Mouse (Mus musculus): ENCODE measurements around the gene Mrpl36. TPM values are rescaled to one million over a fixed set of nuclear protein-coding genes. Genes with fewer than 3 reads are reported as not detected.

Gene Mrpl36
- polyA plus RNA-seq, 1 experiment from 2014 or later = 131 TPM

DNA sequence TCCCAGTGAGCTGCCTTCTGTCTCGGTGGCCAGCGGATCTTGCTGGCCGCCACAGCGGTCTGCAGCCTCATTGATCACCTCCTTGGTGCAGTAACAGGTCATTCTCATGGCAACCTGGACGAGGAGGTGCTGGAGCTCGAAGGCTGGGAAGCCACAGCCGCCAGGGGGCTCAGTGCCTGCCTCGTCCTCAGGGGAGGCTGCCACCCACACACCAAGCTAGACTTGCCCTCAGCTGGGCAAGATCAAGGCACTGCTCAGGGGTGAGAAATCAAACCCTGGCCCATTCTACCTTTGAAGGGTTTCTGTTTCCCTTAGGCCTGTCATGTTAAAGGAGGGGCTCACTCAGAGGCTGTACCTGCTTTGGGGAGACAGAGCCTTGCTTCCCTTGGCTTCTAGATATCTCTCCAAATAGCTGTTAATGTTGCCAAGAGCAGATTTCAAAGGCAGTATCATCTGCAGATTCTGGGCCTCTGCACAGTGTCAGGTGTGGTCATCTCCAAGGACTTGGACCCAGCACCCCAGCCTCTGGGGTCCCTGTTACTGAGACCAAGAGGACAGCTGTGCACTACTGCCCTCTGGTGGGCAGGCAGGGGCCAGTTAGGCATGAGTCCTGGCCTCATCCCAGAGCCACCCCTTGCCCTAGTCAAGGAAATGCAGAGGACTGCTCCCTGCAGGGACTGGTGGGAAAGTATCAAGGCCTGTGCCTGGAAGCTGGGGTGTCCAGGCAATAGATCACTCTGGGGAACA is 18.0 kb upstream of the Mrpl36 start:
- Histone ChIP-seq H3K27me3 (no peaks in the 10 kb centered on the region), H3K4me1 (no peaks in the 10 kb centered on the region), H3K4me2 (no peak overlapping the region), H3K36me3 (no peaks in the 10 kb centered on the region), H3K27ac (no peak overlapping the region), H3K4me3 (no peak overlapping the region), H3K9ac (no peak overlapping the region), H3K9me3 (no peaks in the 10 kb centered on the region)
- ATAC-seq (ENCODE audit: borderline replicate concordance, extremely low read depth, low FRiP score, low TSS enrichment) = peak; percentile 68; the same call in 1 of the 2 replicates
- 12% methylated on average over 8 of the region's 8 CpGs for WGBS

DNA sequence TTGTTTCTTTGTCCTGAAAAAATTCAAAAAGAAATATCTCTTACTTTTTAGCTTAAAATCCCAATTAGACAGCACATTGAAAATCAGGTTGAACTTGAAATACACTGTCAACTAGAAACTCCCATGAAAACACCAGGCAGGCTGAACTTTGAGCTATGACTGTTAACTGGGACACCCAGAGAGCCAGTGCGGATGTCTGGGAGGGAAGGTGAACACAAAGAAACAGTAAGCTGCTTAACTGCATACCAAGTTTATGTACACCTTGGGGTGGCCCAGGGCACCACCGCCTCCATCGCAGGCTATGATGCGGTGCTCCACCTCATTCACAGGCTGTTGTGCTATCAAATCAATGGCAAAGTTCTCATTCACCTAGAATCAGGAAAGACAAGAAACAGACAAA is 8.3 kb upstream of the Mrpl36 start:
- no peaks in the 10 kb centered on the region for H3K4me1 ChIP-seq
- H3K27me3 ChIP-seq = no peaks in the 10 kb centered on the region
- peaks cover 57% of the 10 kb centered on the region for H3K36me3 ChIP-seq
- H3K9me3 ChIP-seq = 0 out of 2 replicates have a peak, but pooled peaks cover 2% of the 10 kb centered on the region
- no peak overlapping the region for H3K4me2 ChIP-seq
- H3K9ac ChIP-seq = no peak overlapping the region
- H3K4me3 ChIP-seq = no peak overlapping the region
- H3K27ac ChIP-seq = no peak overlapping the region
- ATAC-seq (ENCODE audit: borderline replicate concordance, extremely low read depth, low FRiP score, low TSS enrichment) = no peak
- WGBS = 94% methylated on average over 4 of the region's 4 CpGs

DNA sequence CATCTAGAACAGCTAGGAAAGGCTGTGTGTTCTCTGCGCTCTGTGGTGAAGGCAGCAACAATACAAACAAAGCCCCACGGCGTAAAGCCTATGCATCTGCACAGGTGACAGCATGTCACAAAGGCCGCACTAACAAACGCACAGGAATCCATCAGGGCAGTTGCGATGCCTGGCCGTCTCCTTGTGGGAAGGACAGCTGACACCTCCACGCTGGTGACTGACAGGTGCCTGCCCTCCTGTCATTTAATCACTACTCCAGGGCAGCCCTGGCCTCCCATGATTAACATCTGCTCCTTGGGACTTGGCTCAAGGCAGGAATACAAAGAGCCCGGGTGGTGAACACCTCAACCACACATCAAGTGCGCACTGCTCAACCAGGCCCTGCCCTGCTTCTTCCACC is 5.7 kb upstream of the Mrpl36 start:
- no peak overlapping the region for H3K27ac ChIP-seq
- H3K9me3 ChIP-seq = no peaks in the 10 kb centered on the region
- H3K4me3 ChIP-seq = no peak overlapping the region
- WGBS = 79% methylated on average over 10 of the region's 10 CpGs
- H3K9ac ChIP-seq = no peak overlapping the region
- no peaks in the 10 kb centered on the region for H3K27me3 ChIP-seq
- peaks cover 47% of the 10 kb centered on the region for H3K36me3 ChIP-seq
- ATAC-seq (ENCODE audit: borderline replicate concordance, extremely low read depth, low FRiP score, low TSS enrichment) = no peak
- no peak overlapping the region for H3K4me2 ChIP-seq
- H3K4me1 ChIP-seq = peaks cover 8% of the 10 kb centered on the region

DNA sequence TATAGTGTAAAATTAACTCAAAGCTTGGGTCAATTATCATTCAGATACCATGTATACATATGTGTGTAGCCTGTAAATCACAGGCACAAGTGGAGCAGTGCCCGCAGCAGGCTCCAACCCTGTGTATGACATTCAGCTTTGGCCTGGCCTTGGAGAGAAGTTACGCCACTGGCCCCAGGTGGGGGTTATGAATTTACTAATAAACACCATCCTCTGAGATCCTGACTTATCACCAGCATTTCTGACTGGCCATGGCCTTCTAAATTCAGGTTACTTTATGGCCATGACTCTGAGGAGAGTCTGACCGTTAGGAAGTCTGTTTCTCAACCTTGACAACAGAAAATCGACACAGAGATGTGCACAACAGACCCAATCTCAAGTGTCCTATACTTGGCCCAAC is 4.9 kb upstream of the Mrpl36 start:
- Histone ChIP-seq H3K9ac (no peak overlapping the region), H3K36me3 (peaks cover 40% of the 10 kb centered on the region), H3K4me1 (peaks cover 11% of the 10 kb centered on the region), H3K27ac (no peak overlapping the region), H3K9me3 (no peaks in the 10 kb centered on the region), H3K4me2 (no peak overlapping the region), H3K27me3 (no peaks in the 10 kb centered on the region), H3K4me3 (no peak overlapping the region)
- no peak for ATAC-seq (ENCODE audit: borderline replicate concordance, extremely low read depth, low FRiP score, low TSS enrichment)
- WGBS = 90% methylated on average over 4 of the region's 4 CpGs

DNA sequence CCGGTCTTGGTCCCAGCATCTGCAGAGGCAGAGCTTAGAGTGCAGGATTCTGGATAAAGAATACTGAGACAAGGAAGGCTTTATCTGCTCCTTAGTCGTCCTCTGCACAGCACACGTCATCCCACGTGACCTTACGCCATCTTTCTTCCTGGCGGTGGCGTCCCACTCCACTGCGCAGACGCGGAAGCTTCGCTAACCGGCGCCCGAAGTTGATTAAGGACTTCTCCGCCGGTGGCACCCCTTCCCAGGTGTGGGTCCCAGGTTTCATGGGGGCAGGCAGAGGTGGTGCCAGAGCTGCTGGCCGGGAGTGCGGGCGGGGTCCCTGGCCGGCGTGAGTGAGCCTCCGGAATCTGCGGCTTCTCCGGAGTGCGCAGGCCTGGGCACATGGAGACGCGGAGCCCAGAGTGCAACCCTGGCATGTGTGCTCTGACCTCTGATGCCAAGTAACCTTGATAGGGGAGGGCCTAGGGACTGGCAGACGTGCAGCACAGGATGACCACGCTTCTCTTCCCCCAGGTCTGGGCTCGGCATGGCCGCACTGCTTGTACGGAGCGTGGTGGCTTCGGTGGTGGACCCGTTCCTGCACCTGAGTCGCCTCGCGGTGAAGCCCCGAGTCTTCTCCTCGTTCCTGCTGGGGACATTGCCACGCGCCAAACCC is 2.7 kb downstream of the Mrpl36 start:
- H3K4me1 ChIP-seq = peaks cover 29% of the 10 kb centered on the region

DNA sequence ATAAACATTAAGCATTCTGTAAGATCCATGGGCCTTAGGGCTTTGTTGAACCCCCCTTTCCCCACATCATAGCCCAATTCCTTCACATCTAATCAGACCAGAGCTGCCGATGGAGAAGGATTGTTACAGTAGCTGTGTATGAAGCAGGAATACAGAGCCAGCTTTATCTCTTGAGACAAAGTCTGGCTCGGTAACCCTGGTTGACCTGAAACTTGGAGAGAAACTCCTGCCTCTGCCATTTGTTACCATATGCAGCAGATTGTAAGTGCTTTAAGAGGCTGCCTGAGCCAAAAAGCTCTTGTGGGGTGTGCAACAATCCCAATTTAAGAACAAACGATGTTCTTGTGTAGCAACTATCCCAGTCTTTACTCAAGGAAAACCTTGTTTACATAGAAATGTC is 3.4 kb downstream of the Mrpl36 start:
- 33% methylated on average over 3 of the region's 3 CpGs for WGBS
- Histone ChIP-seq H3K9me3 (no peaks in the 10 kb centered on the region), H3K4me1 (peaks cover 29% of the 10 kb centered on the region), H3K36me3 (no peaks in the 10 kb centered on the region), H3K27ac (no peak overlapping the region), H3K4me3 (peak overlapping the region; percentile 87), H3K9ac (peak overlapping the region; percentile 84), H3K27me3 (no peaks in the 10 kb centered on the region), H3K4me2 (peak overlapping the region; percentile 90)
- ATAC-seq (ENCODE audit: borderline replicate concordance, extremely low read depth, low FRiP score, low TSS enrichment) = no peak

More for the DNA sequence above, 2.7 kb downstream of the Mrpl36 start:
- peak overlapping the region; percentile 87 for H3K4me3 ChIP-seq
- peak overlapping the region; percentile 62 for H3K27ac ChIP-seq
- H3K36me3 ChIP-seq = no peaks in the 10 kb centered on the region
- ATAC-seq (ENCODE audit: borderline replicate concordance, extremely low read depth, low FRiP score, low TSS enrichment) = peak; percentile 88
- H3K4me2 ChIP-seq = peak overlapping the region; percentile 90
- no peaks in the 10 kb centered on the region for H3K27me3 ChIP-seq
- H3K9ac ChIP-seq = peak overlapping the region; percentile 84
- H3K9me3 ChIP-seq = no peaks in the 10 kb centered on the region
- WGBS = under 1% methylated on average over 42 of the region's 42 CpGs

DNA sequence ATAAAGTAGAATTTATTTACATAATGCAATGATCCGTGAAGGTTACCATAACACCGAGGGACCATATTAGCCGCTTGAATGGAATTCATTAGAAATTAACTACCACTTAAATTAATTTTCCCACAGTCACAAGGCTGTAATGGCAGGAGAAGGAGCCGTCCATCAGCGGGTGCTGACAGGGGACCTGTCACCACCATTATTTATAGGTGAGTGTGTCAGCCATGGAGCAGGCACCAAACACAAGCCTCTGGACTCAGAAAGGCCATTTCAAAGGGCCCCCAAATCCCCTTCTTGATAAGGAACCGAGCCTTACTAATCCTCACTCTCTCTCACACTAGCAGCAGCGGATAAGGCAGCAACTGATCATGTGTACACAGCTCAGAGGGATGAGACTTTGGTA is 8.4 kb downstream of the Mrpl36 start:
- Histone ChIP-seq H3K4me2 (no peak overlapping the region), H3K27ac (no peak overlapping the region), H3K4me3 (no peak overlapping the region)

DNA sequence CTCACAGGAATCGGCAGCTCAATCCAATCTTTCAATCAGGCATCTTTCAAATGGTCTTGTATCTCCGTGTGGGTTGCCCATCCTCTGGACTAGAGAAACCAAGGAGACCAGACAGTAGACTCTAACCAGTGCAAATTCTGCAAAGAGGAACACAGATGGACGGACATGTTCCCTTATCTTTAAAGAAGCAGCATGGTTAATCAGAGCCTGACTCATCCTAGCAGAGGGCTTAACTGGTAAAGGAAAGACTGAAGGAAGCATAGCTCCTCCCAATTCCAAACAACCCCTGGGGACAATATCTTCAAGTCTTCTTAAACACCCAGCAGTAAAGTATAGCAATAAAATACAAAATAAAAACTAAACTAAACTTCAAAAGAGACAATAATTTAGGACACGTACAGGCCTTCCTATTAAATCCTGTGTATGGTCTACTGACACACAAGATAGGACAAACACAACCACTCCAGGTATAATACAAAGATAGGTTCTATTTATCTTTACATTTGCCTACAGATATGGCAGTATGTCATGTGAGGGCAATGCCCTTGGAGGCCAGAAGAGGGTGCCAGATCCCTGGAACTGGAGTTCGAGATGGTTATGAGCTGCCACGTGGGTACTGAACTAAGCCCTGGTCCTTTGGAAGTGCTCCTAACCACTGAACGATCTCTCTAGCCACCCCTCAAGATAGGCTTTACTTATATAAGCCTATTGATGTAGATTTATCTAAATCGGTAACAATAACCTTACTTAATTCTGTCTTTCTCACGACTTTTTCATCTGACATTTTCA is 17.0 kb downstream of the Mrpl36 start:
- H3K27ac ChIP-seq = no peak overlapping the region
- 0 out of 2 replicates have a peak, but pooled peaks cover 3% of the 10 kb centered on the region for H3K4me1 ChIP-seq
- H3K4me3 ChIP-seq = no peak overlapping the region
- H3K36me3 ChIP-seq = no peaks in the 10 kb centered on the region
- WGBS = 70% methylated on average over 9 of the region's 9 CpGs
- H3K4me2 ChIP-seq = no peak overlapping the region
- no peak overlapping the region for H3K9ac ChIP-seq
- ATAC-seq (ENCODE audit: borderline replicate concordance, extremely low read depth, low FRiP score, low TSS enrichment) = no peak
- H3K27me3 ChIP-seq = no peaks in the 10 kb centered on the region
- no peaks in the 10 kb centered on the region for H3K9me3 ChIP-seq

More for the DNA sequence above, 8.4 kb downstream of the Mrpl36 start:
- Histone ChIP-seq H3K27me3 (no peaks in the 10 kb centered on the region), H3K4me1 (peaks cover 1% of the 10 kb centered on the region), H3K36me3 (no peaks in the 10 kb centered on the region), H3K9me3 (no peaks in the 10 kb centered on the region), H3K9ac (no peak overlapping the region)
- 50% methylated on average over 7 of the region's 7 CpGs for WGBS
- no peak for ATAC-seq (ENCODE audit: borderline replicate concordance, extremely low read depth, low FRiP score, low TSS enrichment)

DNA sequence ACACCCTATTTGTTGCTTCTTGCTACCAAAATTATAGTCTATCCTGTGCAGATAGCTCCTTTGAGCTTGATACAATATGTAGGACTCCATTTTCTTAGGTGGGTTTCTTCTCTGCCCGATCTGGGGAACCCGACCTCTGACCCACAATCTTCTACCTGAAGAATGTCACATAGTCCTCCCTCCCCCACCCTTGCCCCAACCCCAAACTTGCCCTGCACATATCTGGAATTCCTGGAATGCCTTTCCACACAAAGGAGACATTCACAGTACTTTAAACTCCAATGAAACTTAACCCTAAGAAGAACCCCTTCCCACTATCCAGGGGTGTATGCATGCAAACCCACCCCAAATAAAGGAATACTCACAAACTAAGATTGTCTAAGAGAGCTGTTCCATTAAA is 17.8 kb downstream of the Mrpl36 start:
- Histone ChIP-seq H3K4me2 (no peak overlapping the region), H3K4me3 (no peak overlapping the region)

DNA sequence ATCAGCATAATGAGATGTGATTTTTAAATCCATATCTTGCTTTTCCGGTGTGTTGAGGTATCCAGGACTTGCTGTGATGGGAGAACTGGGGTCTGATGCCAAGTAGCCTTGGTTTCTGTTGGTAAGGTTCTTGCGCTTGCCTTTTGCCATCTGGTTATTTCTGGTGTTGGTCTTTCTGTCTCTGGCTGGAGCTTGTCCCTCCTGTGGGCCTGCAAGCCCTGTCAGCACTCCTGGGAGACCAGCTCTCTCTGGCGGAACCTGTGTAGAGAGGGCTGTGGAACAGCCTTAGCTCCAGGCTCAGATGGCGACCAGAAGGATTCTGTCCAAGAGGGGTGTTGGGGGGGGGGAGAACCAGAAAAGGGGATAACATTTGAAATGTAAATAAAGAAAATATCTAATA is 18.4 kb downstream of the Mrpl36 start:
- no peaks in the 10 kb centered on the region for H3K36me3 ChIP-seq
- 0 out of 2 replicates have a peak, but pooled peaks cover 3% of the 10 kb centered on the region for H3K4me1 ChIP-seq
- no peaks in the 10 kb centered on the region for H3K9me3 ChIP-seq
- no peak for ATAC-seq (ENCODE audit: borderline replicate concordance, extremely low read depth, low FRiP score, low TSS enrichment)
- no peak overlapping the region for H3K9ac ChIP-seq
- peak overlapping the region; percentile 15; the same call in 1 of the 2 replicates for H3K27ac ChIP-seq
- no peaks in the 10 kb centered on the region for H3K27me3 ChIP-seq
- WGBS = 56% methylated on average over 4 of the region's 4 CpGs
- no peak overlapping the region for H3K4me2 ChIP-seq
- no peak overlapping the region for H3K4me3 ChIP-seq

More for the DNA sequence above, 17.8 kb downstream of the Mrpl36 start:
- WGBS = 22% methylated on average over 2 of the region's 2 CpGs
- H3K36me3 ChIP-seq = no peaks in the 10 kb centered on the region
- no peaks in the 10 kb centered on the region for H3K27me3 ChIP-seq
- H3K9ac ChIP-seq = no peak overlapping the region
- peak overlapping the region; percentile 29 for H3K27ac ChIP-seq
- no peak for ATAC-seq (ENCODE audit: borderline replicate concordance, extremely low read depth, low FRiP score, low TSS enrichment)
- no peaks in the 10 kb centered on the region for H3K9me3 ChIP-seq
- 0 out of 2 replicates have a peak, but pooled peaks cover 3% of the 10 kb centered on the region for H3K4me1 ChIP-seq

DNA sequence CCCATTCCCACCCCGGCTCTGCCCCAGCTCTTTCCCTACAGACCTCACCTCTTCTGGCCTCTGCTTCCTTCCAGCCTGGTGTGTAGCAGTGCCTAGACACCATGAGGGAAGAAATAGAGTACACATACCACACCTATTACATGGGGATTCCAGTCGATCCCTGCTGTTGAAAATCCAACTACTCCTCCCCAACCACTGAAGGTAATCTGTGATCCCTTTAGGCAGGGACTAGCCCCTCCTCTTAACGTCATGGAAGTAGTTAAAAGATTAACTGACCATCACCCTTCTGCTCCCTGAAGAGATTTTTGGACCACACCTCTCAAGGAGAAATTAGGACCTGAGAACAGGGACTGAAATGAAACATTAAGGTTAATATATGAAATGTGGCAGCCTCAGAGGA is 18.9 kb downstream of the Mrpl36 start:
- Histone ChIP-seq H3K9me3 (no peaks in the 10 kb centered on the region), H3K4me2 (no peak overlapping the region), H3K27ac (peak overlapping the region; percentile 15; the same call in 1 of the 2 replicates), H3K27me3 (no peaks in the 10 kb centered on the region), H3K4me3 (no peak overlapping the region), H3K9ac (no peak overlapping the region), H3K36me3 (no peaks in the 10 kb centered on the region), H3K4me1 (0 out of 2 replicates have a peak, but pooled peaks cover 3% of the 10 kb centered on the region)
- no peak for ATAC-seq (ENCODE audit: borderline replicate concordance, extremely low read depth, low FRiP score, low TSS enrichment)
- 50% methylated on average over 3 of the region's 3 CpGs for WGBS
